Mouse (Mus musculus) G1E (cell line): ENCODE measurements around the gene Ube2l3. TPM values are rescaled to one million over a fixed set of nuclear protein-coding genes. Genes with fewer than 3 reads are reported as not detected.

Experiments
- ATAC-seq: 2 replicates; pipeline ENCODE4 v1.8.0; 2016; ENCODE audit warnings: mild to moderate bottlenecking; ENCODE audit not compliant: insufficient number of reproducible peaks, poor library complexity, low FRiP score, severe bottlenecking; ENCODE audit errors: extremely low read depth
- DNase-seq: peaks from one replicate; pipeline ENCODE4 v3.0.0; 2012; ENCODE audit warnings: low spot score
- H3K27me3 ChIP-seq: 2 replicates; pipeline ENCODE4 v1.6.1; 2012; ENCODE audit warnings: mild to moderate bottlenecking, low read length, inconsistent platforms; ENCODE audit not compliant: insufficient read depth
- H3K36me3 ChIP-seq: replicated peaks from 2 replicates; pipeline ENCODE3; 2012; ENCODE audit warnings: mild to moderate bottlenecking, inconsistent platforms
- H3K4me1 ChIP-seq: 2 replicates; pipeline ENCODE4 v1.6.1; 2012; ENCODE audit warnings: low read depth, low read length, inconsistent platforms, mixed read lengths; ENCODE audit not compliant: insufficient read depth
- H3K4me3 ChIP-seq: 2 replicates; pipeline ENCODE4 v1.5.1; 2012; ENCODE audit warnings: low read depth, mild to moderate bottlenecking, inconsistent platforms, low read length, moderate library complexity, mixed read lengths
- H3K9me3 ChIP-seq: replicated peaks from 2 replicates; pipeline ENCODE4 v1.6.1; 2012; ENCODE audit warnings: inconsistent platforms
- CTCF ChIP-seq: IDR thresholded peaks from 2 replicates; pipeline ENCODE4 v1.5.1; 2012; ENCODE audit warnings: low read depth, low read length, inconsistent platforms, mixed read lengths
- GATA1 ChIP-seq: IDR thresholded peaks from 2 replicates; pipeline ENCODE4 v1.6.1; 2012; ENCODE audit warnings: borderline replicate concordance, low read length, inconsistent platforms, mixed read lengths
- GATA2 ChIP-seq: IDR thresholded peaks from 2 replicates; pipeline ENCODE4 v1.6.1; 2012; ENCODE audit warnings: low read depth, low read length, inconsistent platforms, borderline replicate concordance
- POLR2AphosphoS5 ChIP-seq: IDR thresholded peaks from 2 replicates; pipeline ENCODE4 v1.6.1; 2012; ENCODE audit warnings: low read depth, low read length, inconsistent platforms; ENCODE audit not compliant: insufficient replicate concordance
- TAL1 ChIP-seq: conservative IDR thresholded peaks from 2 replicates; pipeline ENCODE4 v1.6.1; 2012; ENCODE audit warnings: low read depth, low read length, inconsistent platforms, mixed read lengths
- polyA plus RNA-seq: library from polyadenylated mRNA; stranded (reverse); fragments of >175 nt; gene quantifications from 2 replicates; pipeline ENCODE4 v1.2.3, GENCODE M21; 2012
- total RNA-seq, 2 experiments: library from RNA; stranded (forward) in 1 of 2; stranded (reverse) in 1 of 2; fragments of 200-1000 nt in 1 of 2; fragments of >200 nt in 1 of 2; fragmentation: Nextera tagmentation in 1 of 2; gene quantifications; 2 replicates each; pipeline ENCODE4 v1.2.3; 2014 to 2017

Ube2l3 gene
- total and polyA plus RNA-seq, 3 experiments = 96.3 to 356 (median 176) TPM

GRCm38 (mm10) chr16:17200121-17200952, 2.1 kb downstream of the Ube2l3 start:
- no peak for ATAC-seq
- H3K4me1 ChIP-seq = peaks cover 44% of the 10 kb centered on the region
- no peak for DNase-seq
- H3K36me3 ChIP-seq = peaks cover 27% of the 10 kb centered on the region
- no peak for TF ChIP-seq GATA2
- TF ChIP-seq TAL1 = no peak
- no peak for TF ChIP-seq CTCF
- TF ChIP-seq GATA1 = no peak
- TF ChIP-seq POLR2AphosphoS5 = no peak
- no peaks in the 10 kb centered on the region for H3K9me3 ChIP-seq
- H3K27me3 ChIP-seq = no peaks in the 10 kb centered on the region
- H3K4me3 ChIP-seq = peak overlapping the region; percentile 92

GRCm38 (mm10) chr16:17193823-17194222, 8.6 kb downstream of the Ube2l3 start:
- Histone ChIP-seq H3K9me3 (no peaks in the 10 kb centered on the region), H3K36me3 (peaks cover 68% of the 10 kb centered on the region), H3K27me3 (no peaks in the 10 kb centered on the region), H3K4me3 (no peak overlapping the region), H3K4me1 (peaks cover 50% of the 10 kb centered on the region)
- ATAC-seq = no peak
- DNase-seq = no peak
- TF ChIP-seq GATA1 (no peak), GATA2 (no peak), CTCF (no peak), POLR2AphosphoS5 (no peak), TAL1 (no peak)

DNA sequence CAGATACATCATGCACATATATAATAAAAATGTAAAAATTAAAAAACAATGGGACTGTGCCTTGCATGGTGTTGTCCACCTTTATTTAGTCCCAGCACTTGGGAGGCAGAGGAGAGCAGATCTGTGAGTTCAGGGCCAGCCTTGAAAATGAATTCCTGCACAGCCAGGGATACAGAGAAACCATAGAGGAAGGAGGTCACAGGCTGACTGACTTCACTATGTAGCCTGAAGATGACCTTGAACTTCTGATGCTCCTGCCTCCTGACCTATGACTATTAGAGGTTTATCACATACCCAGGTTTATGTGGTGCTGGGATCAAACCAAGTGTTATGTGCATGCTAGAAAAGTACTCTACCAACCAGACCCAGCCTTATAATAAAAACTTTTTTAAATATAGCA, 17.0 kb downstream of the Ube2l3 start:
- no peak for DNase-seq
- H3K36me3 ChIP-seq = peaks cover 71% of the 10 kb centered on the region
- no peak for TF ChIP-seq POLR2AphosphoS5
- TF ChIP-seq CTCF = no peak
- no peak for TF ChIP-seq GATA1
- no peak for TF ChIP-seq GATA2
- no peak for TF ChIP-seq TAL1
- no peak overlapping the region for H3K4me3 ChIP-seq
- no peaks in the 10 kb centered on the region for H3K9me3 ChIP-seq
- ATAC-seq = no peak
- no peaks in the 10 kb centered on the region for H3K27me3 ChIP-seq
- H3K4me1 ChIP-seq = peaks cover 44% of the 10 kb centered on the region

GRCm38 (mm10) chr16:17183003-17183402, 19.4 kb downstream of the Ube2l3 start:
- Histone ChIP-seq H3K4me3 (no peak overlapping the region), H3K36me3 (peaks cover 71% of the 10 kb centered on the region), H3K4me1 (peaks cover 45% of the 10 kb centered on the region), H3K27me3 (no peaks in the 10 kb centered on the region), H3K9me3 (no peaks in the 10 kb centered on the region)
- TF ChIP-seq TAL1 (no peak), CTCF (no peak), GATA2 (no peak), POLR2AphosphoS5 (no peak), GATA1 (no peak)
- ATAC-seq = no peak
- DNase-seq = no peak

DNA sequence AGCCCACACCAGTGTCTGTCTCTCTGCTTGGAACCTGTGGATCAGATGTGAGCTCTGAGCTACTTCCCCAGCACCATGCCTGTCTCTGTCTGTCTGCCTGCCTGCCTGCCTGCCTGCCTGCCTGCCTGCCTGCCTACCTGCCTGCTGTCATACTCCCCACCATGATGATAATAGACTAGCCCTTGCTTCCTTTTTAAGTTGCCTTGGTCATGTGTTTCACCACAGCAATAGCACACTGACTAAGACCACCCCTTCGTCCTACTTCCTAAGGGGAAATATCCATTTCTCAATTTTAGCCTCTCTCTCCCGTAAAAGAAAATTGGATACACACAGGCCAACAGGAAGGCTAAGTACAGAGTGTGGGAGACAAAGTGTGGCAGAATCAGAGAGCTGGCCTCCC, 20.3 kb downstream of the Ube2l3 start:
- Histone ChIP-seq H3K9me3 (no peaks in the 10 kb centered on the region), H3K36me3 (peaks cover 72% of the 10 kb centered on the region), H3K4me1 (peaks cover 49% of the 10 kb centered on the region), H3K27me3 (no peaks in the 10 kb centered on the region), H3K4me3 (no peak overlapping the region)
- TF ChIP-seq GATA2 (no peak), TAL1 (no peak), POLR2AphosphoS5 (no peak), GATA1 (no peak), CTCF (no peak)
- ATAC-seq = no peak
- DNase-seq = no peak

- no peak overlapping the region for H3K4me3 ChIP-seq
Measured at GRCm38 (mm10) chr16:17181382-17181781, 21.1 kb downstream of the Ube2l3 start.

More at GRCm38 (mm10) chr16:17181382-17181781, 21.1 kb downstream of the Ube2l3 start:
- peaks cover 70% of the 10 kb centered on the region for H3K36me3 ChIP-seq
- peak; percentile 29 for DNase-seq
- H3K27me3 ChIP-seq = no peaks in the 10 kb centered on the region
- peaks cover 45% of the 10 kb centered on the region for H3K4me1 ChIP-seq
- peak; percentile 63 for ATAC-seq
- no peak for TF ChIP-seq CTCF
- no peak for TF ChIP-seq GATA2
- no peak for TF ChIP-seq TAL1
- TF ChIP-seq POLR2AphosphoS5 = no peak
- TF ChIP-seq GATA1 = no peak
- no peaks in the 10 kb centered on the region for H3K9me3 ChIP-seq
